Mouse (Mus musculus) activated CD4-positive, CD25-positive, alpha-beta regulatory T cell, adult 4 months (primary cell): ENCODE results near the gene Atp8b3. TPM values are rescaled to one million over a fixed set of nuclear protein-coding genes. Genes with fewer than 3 reads are reported as not detected.

ENCODE experiments used
- ATAC-seq: one replicate; pipeline ENCODE4 v1.8.0; 2017
- polyA plus RNA-seq, 2 experiments: library from polyadenylated mRNA; unstranded; fragments of 100-300 nt; shearing (Covaris generic); gene quantifications; one replicate each; pipeline ENCODE4 v1.2.1; 2017

Gene Atp8b3
- polyA plus RNA-seq, 2 experiments from 2014 or later, result not detected

- ATAC-seq, result no peak
Measured at GRCm38 (mm10) chr10:80510273-80510660, 28.7 kb downstream of the Atp8b3 start.

GRCm38 (mm10) chr10:80509412-80510272, 29.3 kb downstream of the Atp8b3 start:
- peak; percentile 83 for ATAC-seq

DNA sequence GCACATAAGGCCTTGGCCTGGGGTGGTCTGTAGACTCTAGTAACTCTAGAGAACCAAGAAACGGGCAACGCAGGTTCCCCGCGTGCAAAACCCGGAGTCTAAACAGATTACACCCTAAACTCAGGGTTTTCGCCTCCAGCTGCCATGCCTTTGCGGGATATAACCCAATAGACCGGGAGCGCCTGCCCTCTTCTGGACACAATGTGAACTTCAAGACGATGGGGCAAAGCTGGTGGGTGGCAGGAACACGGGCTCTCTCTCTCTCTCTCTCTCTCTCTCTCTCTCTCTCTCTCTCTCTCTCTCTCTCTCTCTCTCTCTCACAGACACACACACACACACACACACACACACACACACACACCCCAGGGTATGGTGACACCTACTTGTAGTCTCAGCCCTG, 32.7 kb downstream of the Atp8b3 start:
- peak; percentile 50 for ATAC-seq

GRCm38 (mm10) chr10:80504724-80505123, 34.2 kb downstream of the Atp8b3 start:
- ATAC-seq, result no peak

DNA sequence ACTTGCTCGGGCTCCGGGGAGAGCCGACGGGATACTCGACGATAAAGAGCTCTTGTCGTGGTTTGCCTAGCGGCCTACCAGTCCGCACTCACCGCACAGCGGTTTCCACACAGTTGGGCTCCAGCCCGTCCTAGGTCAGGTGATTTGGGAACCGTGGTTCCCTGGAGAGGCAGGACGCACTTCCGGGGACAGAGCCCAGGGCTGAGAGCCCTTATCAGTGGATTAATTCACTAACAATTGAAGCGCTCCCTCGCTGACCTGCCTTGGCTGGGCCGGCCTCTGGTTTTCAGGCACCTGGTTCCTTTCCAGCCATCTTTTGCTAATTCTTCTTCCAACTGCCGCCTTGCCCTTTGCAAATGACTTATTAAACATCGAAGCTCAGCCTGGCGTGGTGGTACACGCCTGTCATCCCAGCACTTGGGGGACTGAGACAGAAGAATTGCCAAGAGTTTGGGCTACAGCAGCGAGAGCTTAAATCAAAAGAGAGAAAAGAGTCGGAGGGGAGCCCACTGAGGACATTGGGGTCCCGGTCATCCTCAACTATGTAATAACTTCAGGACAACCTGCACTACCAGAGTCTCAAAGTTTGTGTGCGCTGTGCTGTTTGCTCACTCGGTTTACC, 35.2 kb downstream of the Atp8b3 start:
- no peak for ATAC-seq

- no peak for ATAC-seq
Measured at GRCm38 (mm10) chr10:80502819-80503314, 36.1 kb downstream of the Atp8b3 start.

DNA sequence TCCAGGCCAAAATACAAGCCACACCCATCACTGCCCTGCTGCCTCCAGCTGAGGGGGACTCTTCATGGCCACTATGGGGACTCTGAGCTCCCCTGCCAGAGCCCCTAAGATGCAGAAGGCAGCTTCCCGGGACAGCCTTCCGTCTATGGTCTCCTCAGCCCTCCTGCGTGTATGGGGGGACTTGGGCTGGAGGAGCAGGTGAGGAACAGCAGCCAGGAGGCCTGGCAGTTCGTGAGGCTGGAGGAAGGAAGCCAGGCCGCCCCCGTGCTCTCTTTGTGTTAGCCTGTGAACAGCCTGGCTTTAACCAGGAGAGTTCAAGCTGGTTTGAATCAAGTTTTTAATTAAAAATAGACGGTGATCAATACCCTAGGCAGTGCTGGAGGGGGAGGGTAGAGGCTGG, 36.6 kb downstream of the Atp8b3 start:
- ATAC-seq, result no peak

GRCm38 (mm10) chr10:80496421-80496820, 42.5 kb downstream of the Atp8b3 start:
- no peak for ATAC-seq

GRCm38 (mm10) chr10:80495901-80496300, 43.0 kb downstream of the Atp8b3 start:
- no peak for ATAC-seq

DNA sequence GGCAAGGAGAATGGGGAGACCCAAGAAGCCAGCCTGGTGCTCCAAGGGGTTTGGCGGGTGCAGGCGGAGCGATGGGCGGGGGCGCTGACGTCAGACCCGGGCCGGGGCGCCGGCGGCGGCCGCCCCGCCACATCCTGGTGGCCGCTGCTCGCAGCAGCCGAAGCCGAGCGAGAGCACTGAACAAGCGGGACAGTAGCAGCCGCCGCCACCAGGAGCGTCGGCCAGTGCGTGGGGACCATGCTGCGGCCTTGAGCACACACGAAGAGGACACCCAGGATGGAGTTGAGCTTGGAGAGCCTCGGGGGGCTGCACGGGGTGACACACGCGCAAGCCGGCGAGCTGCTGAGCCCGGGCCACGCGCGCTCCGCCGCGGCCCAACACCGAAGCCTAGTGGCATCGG, 44.2 kb downstream of the Atp8b3 start, which contains the start of gene Onecut3:
TSS of gene Onecut3 (plus strand) at position 104 of the 400 bp plus-strand sequence.
- ATAC-seq, result peak; percentile 65

DNA sequence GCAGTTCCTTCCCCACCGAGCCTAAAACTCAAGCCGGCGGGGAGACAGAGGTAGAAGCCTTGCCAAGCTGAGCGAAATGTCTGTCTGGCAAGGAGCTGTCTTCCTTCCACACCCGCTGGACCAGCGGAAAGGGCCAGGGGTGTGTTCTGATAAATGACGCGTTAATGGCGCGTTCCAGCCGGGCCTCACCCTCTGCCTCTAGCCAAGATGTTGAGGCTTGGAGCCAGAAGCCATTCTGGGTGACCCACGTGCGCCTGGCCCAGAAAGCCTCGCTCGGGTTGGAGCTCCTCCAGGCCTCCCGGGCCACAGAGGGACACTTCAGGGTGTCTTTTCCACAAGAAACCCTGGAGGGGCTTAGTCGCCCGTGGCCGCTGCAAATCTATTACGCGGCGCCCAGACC, 48.9 kb downstream of the Atp8b3 start:
- no peak for ATAC-seq

DNA sequence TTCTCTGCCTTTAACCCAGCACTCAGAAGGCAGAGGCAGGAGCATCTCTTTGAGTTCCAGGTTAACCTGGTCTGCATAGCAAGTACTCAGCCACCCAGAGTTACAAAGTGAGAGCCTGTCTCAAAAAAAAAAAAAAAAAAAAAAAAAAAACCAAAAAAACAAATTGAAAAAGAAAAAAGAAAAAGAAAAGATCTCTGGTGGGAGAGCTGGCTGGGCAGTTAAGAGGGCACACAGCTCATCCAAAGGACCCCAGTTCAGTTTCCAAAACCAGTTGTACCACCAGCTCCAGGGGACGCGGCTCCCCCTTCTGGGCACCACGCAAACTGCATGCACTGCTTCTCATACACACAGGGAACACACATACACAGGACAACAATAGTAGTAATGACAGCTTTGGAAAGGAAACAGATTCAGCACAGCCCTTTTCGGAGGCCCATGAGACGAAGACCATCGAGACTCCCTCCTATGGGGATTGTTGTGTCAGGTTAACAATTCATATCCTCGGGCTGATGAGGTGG, 52.0 kb downstream of the Atp8b3 start:
- no peak for ATAC-seq

GRCm38 (mm10) chr10:80481002-80481401, 57.9 kb downstream of the Atp8b3 start:
- no peak for ATAC-seq

- no peak for ATAC-seq
Measured at GRCm38 (mm10) chr10:80478531-80478930, 60.4 kb downstream of the Atp8b3 start.

GRCm38 (mm10) chr10:80475290-80475959, 63.5 kb downstream of the Atp8b3 start:
- ATAC-seq, result peak; percentile 68

Other genes with a start within 250 kb of the Atp8b3 start
- gene Rps15, start 246.7 kb downstream of the Atp8b3 start, polyA plus RNA-seq, result 1,000 to 10,000 TPM; 1,256 to 1,612 TPM
- gene Apc2, start 243.1 kb downstream of the Atp8b3 start, polyA plus RNA-seq, result under 1 TPM in 1 of 2 experiments, not detected in 1; 0.82 TPM
- 10 to 100 TPM; 44.0 to 54.5 TPM for gene 2310011J03Rik, start 218.6 kb downstream of the Atp8b3 start, polyA plus RNA-seq
- 10 to 100 TPM in 1 of 2 experiments, 1 to 10 TPM in 1; 6.7 to 11.9 TPM for gene Pcsk4, start 209.6 kb downstream of the Atp8b3 start, polyA plus RNA-seq
- gene Reep6, start 209.2 kb downstream of the Atp8b3 start, polyA plus RNA-seq, result not detected
- gene Adamtsl5, start 190.7 kb downstream of the Atp8b3 start, polyA plus RNA-seq, result not detected
- not detected for gene Plk5, start 182.7 kb downstream of the Atp8b3 start, polyA plus RNA-seq
- 1 to 10 TPM in 1 of 2 experiments, under 1 TPM in 1; 0.62 to 1.2 TPM for gene Mex3d, start 151.5 kb downstream of the Atp8b3 start, polyA plus RNA-seq
- 10 to 100 TPM; 23.6 to 32.0 TPM for gene Mbd3, start 139.6 kb downstream of the Atp8b3 start, polyA plus RNA-seq
- gene Uqcr11, start 132.3 kb downstream of the Atp8b3 start, polyA plus RNA-seq, result 100 to 1,000 TPM; 327 to 363 TPM
- 10 to 100 TPM in 1 of 2 experiments, 1 to 10 TPM in 1; 9.3 to 10.7 TPM for gene Tcf3, start 105.5 kb downstream of the Atp8b3 start, polyA plus RNA-seq
- gene Onecut3, start 44.3 kb downstream of the Atp8b3 start, polyA plus RNA-seq, result not detected
- 10 to 100 TPM; 13.0 to 13.4 TPM for gene Rexo1, start 22.4 kb upstream of the Atp8b3 start, polyA plus RNA-seq
- 1 to 10 TPM; 5.2 to 8.1 TPM for gene Klf16, start 38.2 kb upstream of the Atp8b3 start, polyA plus RNA-seq
- 10 to 100 TPM in 1 of 2 experiments, 1 to 10 TPM in 1; 9.4 to 11.8 TPM for gene Abhd17a, start 51.2 kb upstream of the Atp8b3 start, polyA plus RNA-seq
- 100 to 1,000 TPM; 104 to 107 TPM for gene Scamp4, start 63.7 kb upstream of the Atp8b3 start, polyA plus RNA-seq
- 1 to 10 TPM; 2.5 to 3.7 TPM for gene Adat3, start 63.8 kb upstream of the Atp8b3 start, polyA plus RNA-seq
- gene Gm49322, start 66.9 kb upstream of the Atp8b3 start, polyA plus RNA-seq, result 10 to 100 TPM in 1 of 2 experiments, 1 to 10 TPM in 1; 9.5 to 11.5 TPM
- 10 to 100 TPM; 13.3 to 16.1 TPM for gene Csnk1g2, start 83.7 kb upstream of the Atp8b3 start, polyA plus RNA-seq
- gene Btbd2, start 117.9 kb upstream of the Atp8b3 start, polyA plus RNA-seq, result 1 to 10 TPM; 5.5 to 6.1 TPM
- 10 to 100 TPM; 56.1 to 64.2 TPM for gene Mknk2, start 139.0 kb upstream of the Atp8b3 start, polyA plus RNA-seq
- gene Mob3a, start 162.9 kb upstream of the Atp8b3 start, polyA plus RNA-seq, result 100 to 1,000 TPM; 212 to 221 TPM
- 10 to 100 TPM; 80.1 to 96.5 TPM for gene Izumo4, start 163.1 kb upstream of the Atp8b3 start, polyA plus RNA-seq
- gene Ap3d1, start 203.1 kb upstream of the Atp8b3 start, polyA plus RNA-seq, result 10 to 100 TPM; 22.7 to 24.0 TPM
- gene Dot1l, start 216.1 kb upstream of the Atp8b3 start, polyA plus RNA-seq, result 10 to 100 TPM; 13.6 to 18.0 TPM